Mouse (Mus musculus): ENCODE results near the gene Ddx39.

Ddx39 gene

DNA sequence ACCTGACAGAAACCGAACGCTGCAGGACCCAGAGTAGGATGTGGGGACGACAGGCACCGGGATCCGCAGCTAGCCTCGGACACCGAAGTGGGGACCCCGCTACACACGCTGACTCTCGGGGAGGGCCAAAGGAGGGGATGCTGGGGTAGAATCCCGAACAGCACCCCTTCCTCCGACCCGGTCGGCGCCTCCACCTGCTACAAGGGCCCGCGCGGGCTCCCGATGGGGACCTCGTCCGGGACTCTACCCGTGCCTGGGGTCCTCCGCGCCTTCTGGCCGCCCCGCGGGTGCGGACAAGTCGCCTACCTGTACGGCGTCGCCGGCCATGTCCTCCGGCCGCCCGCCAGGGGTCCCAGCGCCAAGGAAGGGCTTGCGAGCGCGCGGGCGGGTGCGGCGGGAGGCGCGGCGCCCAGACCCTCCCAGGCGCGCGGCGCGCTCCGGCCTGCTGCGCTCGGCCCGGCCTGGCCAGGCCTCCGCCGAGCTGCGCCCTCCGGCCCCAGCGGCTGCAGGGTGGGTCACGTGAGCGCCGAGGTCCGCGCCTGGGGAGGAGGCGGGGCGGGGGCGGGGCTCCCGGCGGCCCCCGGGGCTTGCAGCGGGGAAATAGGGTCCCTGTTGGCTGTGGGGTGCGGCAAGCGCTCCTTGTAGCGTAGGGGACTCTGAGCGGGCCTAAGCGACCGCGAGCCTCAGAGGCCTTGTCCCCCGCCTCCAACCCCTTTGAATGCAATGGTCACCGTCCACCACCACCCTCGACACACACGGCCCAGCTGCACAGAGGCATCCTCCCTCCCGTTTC is 16.1 kb upstream of the Ddx39 start, which contains the start of gene Pkn1:
TSS of gene Pkn1 (minus strand) at position 519 of the 793 bp plus-strand sequence.
- DNase-seq (ENCODE audit: low read depth, low spot score): peak; percentile 59

DNA sequence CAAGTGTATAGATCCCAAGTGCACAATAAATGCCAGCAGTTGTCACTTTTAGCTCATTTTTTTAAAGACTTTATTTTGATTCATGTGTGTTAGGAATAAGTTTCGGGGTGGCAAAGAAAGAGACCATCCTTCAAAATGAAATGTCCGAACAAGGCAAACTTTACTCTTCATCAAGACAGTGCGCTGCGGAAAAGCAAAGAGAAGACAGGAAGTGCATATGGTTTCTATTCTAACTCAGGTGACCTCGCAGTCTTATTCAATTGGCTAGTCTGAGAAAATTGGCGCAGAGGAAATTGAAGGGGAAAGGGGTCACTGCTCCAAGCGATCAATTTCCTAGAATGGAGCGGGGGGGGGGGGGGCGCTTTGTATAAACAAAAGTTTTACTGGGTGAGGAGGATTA is 15.4 kb upstream of the Ddx39 start:
- no peak for DNase-seq (ENCODE audit: low read depth, low spot score)

- DNase-seq (ENCODE audit: low read depth, low spot score): no peak
These were observed 14.4 kb upstream of the Ddx39 start for GRCm38 (mm10) chr8:83700423-83701085.

DNA sequence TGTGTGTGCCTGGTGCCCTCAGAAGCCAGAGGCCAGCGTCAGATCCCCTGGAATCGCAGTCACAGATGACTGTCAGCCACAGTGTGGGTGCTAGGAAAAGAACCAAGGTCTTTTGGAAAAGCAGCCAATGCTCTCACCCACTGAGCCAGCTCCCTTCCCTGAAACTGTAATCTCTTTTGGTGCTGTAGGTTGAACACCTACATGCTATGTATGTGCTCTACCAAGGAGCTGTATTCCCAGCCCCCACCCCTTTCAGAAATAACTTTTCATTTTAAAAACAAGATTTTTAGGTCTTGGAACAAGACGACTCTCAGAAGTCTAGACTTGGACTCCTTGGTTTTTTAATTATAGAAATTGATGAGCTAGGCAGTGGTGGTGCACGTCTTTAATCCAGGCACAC is 11.6 kb upstream of the Ddx39 start:
- DNase-seq (ENCODE audit: low read depth, low spot score): no peak

- DNase-seq (ENCODE audit: low read depth, low spot score): no peak
These were observed 8.6 kb upstream of the Ddx39 start for GRCm38 (mm10) chr8:83706411-83706810.

- no peak for DNase-seq (ENCODE audit: low read depth, low spot score)
These were observed 7.4 kb upstream of the Ddx39 start for GRCm38 (mm10) chr8:83707554-83707953.

DNA sequence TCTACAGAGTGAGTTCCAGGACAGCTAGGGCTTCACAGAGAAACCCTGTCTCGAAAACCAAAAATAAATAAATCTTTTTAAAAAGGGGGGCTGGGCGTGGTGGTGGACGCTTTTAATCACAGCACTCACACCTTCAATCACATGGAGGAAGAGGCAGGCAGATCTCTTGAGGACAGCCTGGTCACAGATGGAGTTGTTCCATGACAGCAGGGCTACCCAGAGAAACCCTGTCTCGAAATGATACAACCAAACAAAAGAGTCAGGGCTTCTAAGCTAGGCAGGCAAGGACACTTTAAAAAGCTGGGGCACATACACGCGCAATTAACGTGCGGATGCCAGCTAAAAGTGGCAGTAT is 324 bp upstream of the Ddx39 start:
- DNase-seq (ENCODE audit: low read depth, low spot score): no peak

- DNase-seq (ENCODE audit: low read depth, low spot score): no peak
These were observed 794 bp downstream of the Ddx39 start for GRCm38 (mm10) chr8:83715771-83716170.

- no peak for DNase-seq (ENCODE audit: low read depth, low spot score)
These were observed 1.6 kb downstream of the Ddx39 start for GRCm38 (mm10) chr8:83716563-83716962.

DNA sequence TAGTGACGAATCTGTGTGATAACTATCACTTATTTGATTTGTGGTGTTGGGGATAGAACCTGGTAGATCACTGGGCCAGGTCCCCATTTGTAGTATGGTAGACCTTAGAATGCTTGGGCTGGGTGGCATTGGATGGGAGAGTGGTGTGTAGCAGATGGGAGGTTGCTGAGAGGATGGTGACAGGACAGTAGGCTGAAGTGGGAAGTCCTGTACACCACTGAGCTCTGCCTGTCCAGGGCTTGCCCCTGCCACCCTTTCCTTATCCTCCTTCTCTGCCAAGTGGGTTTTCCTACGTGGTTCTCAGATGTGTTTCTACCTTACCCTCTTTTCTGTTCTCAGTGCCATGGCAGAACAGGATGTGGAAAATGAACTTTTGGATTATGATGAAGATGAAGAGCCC is 4.1 kb downstream of the Ddx39 start:
- no peak for DNase-seq (ENCODE audit: low read depth, low spot score)

DNA sequence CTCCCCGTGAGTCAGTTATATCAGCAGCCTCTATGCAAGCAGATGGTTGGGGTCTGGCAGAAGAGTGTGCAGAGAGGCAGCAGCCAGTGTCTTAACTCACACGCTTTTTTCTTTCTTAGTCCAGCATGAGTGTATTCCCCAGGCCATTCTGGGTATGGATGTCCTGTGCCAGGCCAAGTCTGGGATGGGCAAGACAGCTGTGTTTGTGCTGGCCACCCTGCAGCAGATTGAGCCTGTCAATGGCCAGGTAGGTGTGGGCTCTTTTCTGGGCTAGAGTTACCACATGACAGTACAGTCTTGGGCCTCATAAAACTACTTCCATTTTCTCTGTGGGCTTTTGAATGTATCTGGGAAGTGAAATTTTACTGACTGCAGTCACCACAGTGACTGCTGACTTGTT is 4.7 kb downstream of the Ddx39 start:
- DNase-seq (ENCODE audit: low read depth, low spot score): no peak

DNA sequence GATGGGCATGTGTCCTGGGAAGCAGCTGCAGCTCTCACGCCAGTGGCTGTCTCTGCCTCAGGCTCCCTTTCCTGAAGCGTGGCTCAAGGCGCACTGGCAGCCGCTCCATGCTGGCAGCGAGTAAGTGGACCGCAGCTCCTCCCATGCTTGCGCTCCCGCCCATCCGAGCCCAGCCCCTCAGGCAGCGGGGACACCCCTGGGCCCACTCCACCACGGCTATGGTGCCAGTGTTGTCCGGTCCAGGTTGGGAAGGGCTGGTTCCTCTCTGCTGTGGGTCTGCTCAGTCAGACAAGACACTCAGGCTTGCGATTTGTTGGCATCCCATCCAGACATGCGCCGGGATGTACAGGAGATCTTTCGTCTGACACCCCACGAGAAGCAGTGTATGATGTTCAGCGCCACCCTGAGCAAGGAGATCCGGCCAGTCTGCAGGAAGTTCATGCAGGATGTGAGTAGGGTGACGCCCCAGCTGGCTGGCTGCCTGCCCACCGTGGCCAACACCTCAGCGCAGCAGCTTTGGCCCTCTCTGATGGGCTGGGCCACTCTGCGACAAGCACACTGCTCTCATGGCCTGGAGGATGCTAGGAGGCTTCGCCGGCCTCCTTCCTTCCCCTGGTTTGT is 6.5 kb downstream of the Ddx39 start:
- no peak for DNase-seq (ENCODE audit: low read depth, low spot score)

DNA sequence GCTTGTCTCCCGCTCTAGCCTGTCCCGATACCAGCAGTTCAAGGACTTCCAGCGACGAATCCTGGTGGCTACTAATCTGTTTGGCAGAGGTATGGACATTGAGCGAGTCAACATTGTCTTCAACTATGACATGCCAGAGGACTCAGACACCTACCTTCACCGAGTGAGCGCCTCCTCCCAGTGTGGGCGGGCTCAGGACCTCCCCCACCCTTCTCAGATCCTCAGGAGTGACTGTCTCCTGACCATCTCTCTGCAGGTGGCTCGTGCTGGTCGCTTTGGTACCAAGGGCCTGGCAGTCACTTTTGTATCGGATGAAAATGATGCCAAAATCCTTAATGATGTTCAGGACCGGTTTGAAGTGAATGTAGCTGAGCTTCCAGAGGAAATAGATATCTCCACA is 7.7 kb downstream of the Ddx39 start:
- DNase-seq (ENCODE audit: low read depth, low spot score): no peak

- no peak for DNase-seq (ENCODE audit: low read depth, low spot score)
These were observed 8.6 kb downstream of the Ddx39 start for GRCm38 (mm10) chr8:83723447-83724083.

GRCm38 (mm10) chr8:83724697-83725482 is 9.9 kb downstream of the Ddx39 start:
- no peak for DNase-seq (ENCODE audit: low read depth, low spot score)

- no peak for DNase-seq (ENCODE audit: low read depth, low spot score)
These were observed 10.6 kb downstream of the Ddx39 start for GRCm38 (mm10) chr8:83725521-83726102.

GRCm38 (mm10) chr8:83729009-83729807 is 14.2 kb downstream of the Ddx39 start:
- no peak for DNase-seq (ENCODE audit: low read depth, low spot score)

DNA sequence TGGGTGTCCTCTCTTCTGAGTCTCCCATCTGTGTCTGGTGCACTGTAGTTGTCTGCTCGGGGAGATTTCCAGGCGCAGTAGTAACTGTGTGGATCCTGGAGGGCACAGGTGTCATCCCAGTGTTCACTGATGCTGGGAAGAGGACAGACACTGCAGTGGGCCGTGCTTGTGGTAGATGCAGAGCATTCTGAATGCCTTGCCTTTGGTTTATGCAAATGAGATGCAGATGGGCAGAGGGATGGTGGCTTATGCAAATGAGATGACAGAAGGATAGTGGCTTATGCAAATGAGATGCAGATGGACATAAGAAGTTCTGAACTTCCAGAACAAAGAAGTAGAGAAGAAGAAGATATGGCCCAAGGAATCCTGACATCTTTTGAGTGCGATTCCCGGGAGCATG is 16.9 kb downstream of the Ddx39 start:
- no peak for DNase-seq (ENCODE audit: low read depth, low spot score)

DNA sequence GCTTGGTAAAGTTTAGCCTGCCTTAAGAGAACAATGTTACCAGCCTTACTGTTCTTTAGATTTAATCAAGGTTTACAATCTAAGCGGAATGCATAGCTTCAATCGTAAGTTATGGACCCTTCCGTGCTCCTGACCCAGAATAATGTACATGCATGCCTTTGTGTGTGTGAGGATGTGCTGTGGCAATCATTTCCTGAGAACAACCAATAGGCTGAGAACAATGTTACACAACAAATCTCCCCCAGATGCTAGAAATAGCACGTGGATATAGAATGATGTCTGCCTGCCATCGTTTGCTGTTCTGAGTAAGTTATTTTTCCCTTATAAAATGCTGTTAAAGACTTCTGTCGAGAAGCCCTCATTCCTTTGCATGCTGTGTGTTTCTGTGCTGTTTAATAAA is 17.9 kb downstream of the Ddx39 start:
- no peak for DNase-seq (ENCODE audit: low read depth, low spot score)

DNA sequence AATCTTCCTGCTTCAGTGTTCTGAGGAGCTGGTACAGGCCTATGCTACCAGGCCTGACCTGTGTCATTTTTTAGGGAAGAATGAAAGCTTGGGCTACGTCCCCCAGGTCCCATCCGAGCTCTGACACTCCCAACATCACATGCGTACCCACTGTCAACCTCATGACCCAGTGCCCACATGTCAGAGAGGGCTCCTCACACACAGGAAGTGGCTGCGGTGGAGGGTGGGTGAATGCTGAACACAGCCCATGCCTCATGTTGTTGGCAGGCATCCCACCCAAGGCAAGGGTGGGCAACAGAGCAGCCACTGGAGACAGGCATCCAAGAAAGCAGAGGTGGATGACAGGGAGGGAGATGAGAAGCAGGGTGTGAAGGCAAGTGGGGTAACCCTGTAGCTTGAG is 21.7 kb downstream of the Ddx39 start:
- no peak for DNase-seq (ENCODE audit: low read depth, low spot score)
